Mouse (Mus musculus): ENCODE results near the gene Rap1gap.

Gene Rap1gap

DNA sequence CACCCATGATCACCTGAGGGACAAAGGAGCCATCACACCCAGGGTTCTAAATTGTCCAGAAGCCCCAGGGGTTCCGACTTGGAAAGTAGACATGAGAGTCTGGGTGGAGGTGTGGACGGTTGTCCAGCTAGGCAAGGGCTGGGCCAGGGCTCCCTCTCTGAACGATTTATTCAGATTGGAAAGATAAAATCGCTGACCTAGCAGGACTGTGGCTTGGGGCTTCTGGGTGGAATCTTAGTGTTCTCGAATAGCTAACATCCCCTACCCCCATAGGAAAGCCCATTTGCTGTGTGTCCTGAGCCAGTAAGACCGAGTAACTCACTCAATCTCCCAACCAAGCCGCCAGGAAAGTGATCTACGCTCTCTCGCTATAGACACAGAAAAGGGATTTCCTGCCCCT, 85.2 kb downstream of the Rap1gap start:
- DNase-seq: no peak

DNA sequence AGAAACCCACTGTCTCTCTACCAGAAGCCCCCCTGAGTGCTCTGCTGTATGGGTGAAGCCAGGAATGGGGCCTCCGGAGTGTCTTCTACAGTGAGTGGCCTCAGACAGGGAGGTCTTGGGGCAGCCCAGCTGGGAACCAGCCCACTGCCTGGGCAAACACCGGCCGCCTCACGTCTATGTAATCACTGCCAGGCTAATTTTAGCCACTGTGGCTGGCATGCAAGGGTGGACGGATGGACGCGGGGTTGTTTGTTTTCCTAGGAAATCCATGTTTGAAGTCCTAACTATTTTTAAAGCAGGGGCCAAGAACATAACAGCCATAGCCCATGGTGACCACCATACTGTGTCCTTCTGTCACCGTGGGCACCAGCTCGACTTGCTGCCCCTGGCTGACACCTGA, 85.6 kb downstream of the Rap1gap start:
- DNase-seq: no peak

DNA sequence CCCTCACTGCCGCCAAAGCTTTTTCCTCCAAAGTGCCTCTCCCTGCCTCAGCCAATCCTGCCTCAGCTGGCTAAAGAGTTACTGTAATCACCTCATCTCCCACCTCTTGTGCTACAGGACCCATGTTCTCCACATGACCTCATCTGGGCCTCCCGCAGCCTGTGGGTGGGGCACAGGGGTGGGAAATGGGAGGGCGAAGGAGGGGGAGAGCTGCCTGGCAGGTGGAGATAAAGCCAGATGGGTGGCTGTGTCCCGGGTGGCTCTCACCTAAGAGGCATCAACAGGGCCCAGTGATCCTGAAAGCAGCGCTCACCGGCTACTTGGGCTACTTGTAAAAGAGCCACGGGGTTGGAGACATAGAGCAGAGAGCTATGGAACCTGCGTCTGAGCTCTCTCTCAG, 86.8 kb downstream of the Rap1gap start:
- no peak for DNase-seq

DNA sequence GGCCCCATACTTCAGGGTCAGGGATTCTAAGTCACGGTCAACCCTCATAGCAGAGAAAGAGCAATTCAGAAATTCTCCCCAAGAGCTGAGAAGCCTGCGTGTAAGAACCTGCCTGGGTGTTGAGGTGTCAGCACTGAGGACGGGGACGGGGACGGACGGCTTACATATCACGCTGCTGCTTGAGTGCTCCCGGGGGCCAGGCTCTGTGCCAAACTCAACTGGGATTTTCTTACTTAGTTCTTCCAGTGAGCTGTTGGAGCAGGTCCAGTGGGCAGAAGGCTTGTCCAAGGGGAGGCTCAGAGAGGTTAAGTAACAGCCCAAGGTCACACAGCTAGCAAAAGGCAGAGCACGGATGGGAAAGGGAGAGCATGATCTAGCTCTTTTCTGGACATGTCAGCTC, 87.2 kb downstream of the Rap1gap start:
- DNase-seq: peak; percentile 84

DNA sequence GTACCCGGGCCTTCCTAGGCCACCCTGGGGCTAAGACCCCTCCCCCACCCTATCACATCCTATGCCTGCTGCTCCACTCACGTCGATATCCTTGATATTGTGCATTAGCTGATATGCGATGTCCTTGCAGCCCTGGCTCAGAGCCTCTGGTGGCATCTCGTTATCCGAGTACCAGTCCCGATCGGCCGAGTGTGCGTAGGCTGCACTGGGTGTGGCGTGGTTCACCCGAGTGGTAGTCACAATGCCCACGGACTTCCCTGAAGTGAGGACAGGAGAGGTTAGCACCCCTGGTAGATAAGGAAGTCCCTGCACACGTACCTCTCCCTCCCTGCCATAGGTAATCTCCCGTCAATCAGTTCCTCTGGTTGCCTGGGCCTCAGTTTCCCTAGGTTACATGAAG, 87.9 kb downstream of the Rap1gap start:
- DNase-seq: no peak

DNA sequence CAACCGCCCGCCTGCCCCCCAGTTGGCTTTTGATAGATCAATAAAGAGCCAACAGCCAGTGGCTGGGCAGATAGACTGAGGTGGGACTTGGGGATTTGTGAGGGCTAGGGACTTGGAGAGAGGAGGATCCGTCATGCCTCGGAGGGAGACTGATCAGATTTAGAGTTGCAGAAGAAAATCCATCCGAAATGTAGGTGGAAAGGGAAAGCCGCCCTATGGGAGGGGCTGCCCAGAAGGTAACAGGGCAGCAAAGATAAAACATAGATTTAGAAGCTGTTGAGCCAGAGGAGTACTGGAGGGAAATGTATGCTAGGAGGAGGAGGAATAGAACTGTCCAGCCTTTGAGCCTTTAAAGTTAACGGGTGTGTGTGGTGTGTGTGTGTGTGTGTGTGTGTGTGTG, 88.7 kb downstream of the Rap1gap start:
- no peak for DNase-seq

DNA sequence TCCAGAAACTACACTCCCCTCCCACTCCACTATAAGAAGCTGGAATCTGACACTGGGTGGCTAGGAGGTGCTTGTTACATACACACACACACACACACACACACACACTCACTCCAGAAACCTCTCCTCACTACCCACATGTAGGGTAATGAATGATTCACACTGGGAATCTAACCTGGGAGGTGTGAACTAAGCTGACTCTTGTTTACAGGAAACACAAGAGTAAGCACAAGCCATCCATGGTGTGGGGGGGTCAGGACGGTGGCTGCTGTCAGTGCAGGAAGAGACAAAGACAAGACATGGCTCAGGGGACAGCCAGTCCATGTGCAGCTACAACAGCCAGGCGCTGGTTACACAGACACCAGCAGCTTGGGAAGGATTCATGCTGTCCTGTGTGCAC, 89.9 kb downstream of the Rap1gap start:
- DNase-seq: peak; percentile 61

DNA sequence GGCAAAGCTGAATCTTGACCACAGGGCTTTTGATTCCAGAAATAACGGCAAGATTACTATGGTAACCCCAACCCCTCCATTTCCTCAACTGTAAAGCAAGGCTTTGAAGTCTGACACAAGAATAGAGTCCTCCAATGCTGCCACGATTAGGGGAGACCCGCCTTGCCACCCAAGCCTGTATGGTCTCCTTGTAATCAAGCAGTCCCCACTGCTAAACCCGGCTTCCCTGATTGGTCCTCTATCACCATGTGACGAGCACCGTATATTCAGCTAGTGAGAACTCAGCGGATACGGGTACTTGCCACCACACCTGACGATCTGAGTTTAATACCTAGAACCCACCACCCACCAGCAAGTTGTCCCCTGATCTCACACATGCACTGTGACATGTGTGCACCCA, 98.4 kb downstream of the Rap1gap start:
- no peak for DNase-seq

DNA sequence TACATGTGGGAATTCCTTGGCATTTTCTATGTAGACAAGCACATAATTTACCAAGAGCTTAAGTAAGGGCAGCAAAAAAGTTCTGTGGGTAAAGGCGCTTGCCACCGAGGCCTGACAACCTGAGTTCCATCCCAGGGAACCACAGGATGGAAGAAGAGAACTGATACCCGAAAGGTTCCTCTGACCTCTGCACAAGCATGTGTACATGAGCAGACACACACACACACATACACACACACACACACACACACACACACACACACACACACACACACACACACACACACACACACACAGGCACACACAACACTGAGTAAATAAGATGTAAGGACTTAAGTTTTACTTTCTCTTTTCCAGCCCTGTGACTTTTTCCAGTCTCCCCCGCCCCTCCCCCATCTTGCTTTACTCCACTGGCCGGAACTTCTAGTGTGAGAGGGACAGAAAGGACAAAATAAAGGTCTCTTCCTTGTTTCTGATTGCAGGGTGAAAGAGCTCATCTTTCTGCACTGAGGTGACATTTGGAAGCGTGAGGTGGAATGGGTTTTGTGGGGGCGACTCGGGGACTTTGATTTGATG, 99.5 kb downstream of the Rap1gap start:
- peak; percentile 60 for DNase-seq

DNA sequence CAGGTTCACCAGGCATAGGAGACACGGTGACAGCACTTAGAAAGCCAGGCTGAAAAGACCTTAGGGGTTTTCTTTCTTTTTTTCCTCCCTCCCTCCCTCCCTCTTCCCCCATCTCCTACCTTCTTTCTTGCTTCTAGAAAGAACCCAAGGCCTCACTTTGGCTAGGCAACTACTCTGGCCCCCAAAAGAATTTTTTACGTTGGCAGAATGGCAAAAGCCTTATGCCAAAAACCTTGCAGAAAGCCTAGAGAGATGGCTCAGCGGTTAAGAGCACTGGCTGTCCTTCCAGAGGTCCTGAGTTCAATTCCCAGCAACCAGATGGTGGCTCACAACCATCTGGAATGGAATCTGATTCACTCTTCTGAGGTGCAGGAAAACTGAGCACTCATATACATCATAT, 100.1 kb downstream of the Rap1gap start:
- no peak for DNase-seq

DNA sequence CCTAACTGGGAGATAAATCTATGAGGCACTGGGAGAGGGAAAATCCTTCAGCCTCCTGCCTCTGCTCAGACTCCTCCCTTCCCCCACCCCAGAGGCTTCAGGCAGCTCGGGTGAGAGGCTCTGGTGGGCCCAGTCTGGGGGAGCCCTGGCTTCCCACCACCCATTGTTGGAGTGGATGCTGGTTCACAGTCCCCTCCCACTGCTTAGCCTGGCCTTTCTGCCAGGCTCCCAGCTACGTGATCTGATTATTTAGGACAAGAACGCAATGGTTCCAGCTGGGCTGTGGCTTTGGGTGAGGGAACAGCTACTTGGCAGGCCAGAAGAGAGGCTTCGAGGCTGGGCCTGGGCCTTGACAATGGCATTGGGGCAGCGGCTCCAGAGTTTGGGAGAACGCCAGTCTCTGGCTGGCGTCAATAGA, 101.0 kb downstream of the Rap1gap start:
- DNase-seq: no peak

DNA sequence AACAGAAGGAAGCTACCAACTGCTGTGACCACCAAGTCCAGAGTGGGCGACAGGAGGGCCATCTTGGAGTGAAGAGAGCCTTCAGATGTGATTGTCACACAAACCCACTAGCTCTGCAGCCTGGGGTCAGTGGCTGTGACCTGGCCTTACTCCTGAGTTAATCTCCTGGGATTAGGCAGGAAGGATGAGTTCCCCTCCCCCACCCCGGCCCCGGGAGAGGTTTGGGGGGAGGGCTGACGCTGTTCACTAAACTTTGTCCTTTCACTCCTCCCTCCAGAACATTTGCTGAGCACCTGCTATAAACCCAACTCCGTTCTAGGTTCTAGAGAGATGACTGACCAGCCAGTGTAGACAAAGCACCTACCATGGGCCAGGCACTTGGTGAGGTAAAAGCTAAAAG, 101.8 kb downstream of the Rap1gap start:
- DNase-seq: peak; percentile 56

DNA sequence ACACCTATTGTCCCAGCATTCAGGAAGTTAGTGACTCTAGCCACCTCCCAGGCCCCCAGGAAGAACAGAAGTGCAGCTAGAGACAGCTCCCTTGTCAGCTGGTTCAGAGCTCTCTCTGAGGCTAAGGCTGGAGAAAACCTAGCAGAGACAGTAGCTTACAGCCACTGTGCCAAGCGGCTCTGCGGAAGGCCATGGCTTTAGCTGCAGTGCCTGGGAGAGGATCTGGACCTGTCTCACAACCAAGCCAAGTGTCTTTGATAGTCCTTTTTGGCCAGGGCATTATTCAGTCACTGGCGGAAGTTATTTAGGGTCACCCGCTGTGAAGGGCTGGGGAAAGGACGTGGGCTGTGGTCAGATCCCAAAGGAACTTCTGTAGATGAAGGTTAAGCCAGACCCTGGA, 103.9 kb downstream of the Rap1gap start:
- no peak for DNase-seq

DNA sequence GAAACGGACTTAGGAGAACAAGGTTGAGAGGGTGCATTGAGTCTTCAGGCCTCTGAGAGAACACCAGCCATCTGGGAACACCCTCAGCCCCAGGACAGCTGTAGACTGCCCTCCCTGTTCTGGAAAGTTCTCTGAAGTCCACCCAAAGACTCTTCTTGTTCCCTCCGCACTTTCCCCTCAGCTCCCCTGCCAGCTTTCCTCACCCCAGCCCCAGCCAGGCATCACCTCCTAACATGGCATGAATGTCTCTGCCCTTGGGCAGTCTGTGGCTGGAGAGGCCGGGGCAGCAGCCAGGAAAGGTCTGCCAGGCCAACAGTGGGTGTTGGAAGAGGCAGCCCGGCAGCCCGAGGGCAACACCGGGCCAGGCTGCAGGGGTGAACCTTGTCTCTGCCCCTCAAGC, 104.3 kb downstream of the Rap1gap start:
- DNase-seq: no peak

DNA sequence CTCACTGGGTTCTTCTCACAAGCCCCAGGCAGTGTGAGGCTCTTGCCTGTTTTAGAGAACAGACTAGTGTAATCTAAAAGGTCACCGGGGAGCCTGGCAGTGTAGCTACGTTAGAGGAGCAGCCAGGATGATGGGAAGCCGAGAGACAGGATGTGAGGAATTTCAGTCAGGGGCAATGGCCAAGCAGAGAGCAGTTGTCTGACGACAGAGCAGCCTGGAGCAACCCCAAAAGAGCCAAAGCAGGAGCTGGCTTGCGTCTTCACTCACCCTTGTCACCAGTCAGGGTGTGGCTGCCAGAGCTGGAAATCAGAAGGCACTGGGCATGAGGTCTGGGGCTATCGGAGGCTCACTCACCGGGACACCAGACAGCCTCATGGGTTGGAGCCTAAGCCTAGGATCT, 105.1 kb downstream of the Rap1gap start:
- DNase-seq: no peak

DNA sequence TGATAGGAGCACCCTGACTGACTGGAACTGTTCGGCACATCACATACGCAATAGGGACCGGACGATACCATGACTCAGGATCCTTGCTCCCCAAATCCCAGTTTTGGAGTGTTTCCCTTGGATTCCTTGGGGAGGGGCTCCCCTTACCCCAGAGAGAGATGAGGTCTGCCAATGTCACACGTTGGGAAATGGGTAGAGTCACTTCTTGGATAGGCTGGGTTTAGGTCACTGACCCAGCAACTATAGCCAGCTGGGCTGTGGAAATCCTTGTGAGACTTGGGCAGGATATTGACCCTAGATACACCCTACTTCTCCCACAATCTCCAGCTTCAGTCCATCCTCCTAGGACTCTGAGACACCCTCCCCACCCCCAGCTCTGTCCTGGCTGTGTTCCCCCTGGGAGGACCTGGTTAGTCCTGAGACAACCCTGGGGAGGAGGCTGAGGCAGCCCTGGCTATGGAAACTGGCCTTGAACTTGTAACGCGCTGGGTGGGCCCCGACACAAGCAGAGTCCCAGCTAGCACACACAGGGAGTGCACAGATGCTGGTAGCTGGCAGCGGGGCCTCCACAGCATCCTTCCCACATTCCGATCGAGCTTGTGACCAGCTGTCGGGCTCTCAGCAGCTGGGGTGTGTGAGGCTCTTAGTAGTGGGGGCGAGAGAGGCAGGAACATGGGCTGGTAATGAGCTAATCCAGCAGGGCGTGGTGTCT, 106.5 kb downstream of the Rap1gap start:
- no peak for DNase-seq

DNA sequence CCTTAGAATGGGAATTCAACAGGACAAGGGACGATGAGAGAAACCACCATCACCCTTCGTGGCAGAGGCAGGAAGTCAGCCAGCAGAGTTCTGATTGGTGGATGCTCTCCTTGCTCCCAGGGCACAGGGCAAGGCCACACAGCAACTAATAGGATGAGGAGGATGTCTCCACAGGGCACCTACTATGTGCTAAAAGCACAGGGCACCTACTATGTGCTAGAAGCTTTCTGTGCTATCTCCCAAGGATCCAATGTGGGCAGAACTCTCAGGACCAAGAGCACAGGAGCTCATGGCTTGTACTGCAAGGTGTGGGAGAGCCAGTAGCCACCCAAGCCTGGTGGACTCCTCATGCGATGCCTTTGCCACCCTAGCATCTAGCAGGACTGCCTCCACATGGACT, 107.2 kb downstream of the Rap1gap start:
- DNase-seq: no peak

DNA sequence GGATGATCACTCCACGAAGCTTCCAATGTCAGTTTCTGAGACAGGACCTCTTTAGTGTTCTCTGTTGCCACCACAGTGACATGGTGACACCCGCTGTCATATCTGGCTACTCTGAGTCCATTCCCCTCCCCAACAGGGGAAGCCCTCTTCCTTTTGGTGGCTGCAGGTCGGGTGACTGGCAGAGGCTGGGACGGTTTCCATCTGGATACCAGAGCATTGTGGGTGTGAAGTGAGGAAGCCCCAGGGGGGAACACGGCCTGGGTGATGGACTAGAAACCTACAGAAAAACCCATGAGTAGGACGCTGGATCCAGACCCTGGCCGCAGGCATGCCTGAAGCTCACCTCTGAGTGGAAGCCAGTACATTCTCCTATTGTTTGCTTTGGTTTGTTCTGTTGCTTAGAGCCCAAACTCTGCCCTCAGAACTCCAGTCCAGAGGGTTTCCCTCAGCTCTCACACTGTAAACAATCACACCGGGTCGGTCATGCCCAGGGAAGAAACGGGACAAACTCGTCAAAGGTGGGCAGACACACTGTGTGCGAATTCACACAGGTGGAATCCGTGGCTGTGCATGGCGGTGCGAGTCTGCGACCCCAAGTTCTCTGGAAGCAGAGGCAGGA, 108.0 kb downstream of the Rap1gap start:
- DNase-seq: no peak

DNA sequence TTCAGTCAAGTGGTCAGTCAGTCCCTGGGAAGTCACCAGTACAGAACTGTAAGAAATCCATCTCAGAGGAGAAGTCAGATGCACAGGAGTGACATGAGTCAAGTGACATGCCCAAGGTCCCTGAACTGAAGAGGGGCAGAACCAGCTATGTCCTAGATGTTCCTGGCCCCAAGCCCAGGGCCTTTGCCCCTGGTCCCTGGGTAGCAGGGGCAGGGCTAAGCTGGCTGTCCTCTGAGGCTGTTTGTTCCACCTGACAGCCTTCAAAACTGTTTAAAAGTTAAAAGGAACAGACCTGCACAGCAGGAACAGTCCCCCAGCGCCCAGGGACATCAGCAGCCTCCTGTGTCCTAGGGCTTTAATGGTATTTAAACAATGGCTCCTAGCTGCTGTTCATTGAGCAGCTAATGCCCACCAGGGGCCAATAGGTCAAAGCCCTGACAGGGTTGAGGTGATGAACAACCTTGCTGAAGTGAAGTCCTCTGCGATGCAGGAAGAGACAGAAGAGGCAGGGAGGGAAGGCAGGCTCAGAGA, 108.9 kb downstream of the Rap1gap start:
- DNase-seq: peak; percentile 86

DNA sequence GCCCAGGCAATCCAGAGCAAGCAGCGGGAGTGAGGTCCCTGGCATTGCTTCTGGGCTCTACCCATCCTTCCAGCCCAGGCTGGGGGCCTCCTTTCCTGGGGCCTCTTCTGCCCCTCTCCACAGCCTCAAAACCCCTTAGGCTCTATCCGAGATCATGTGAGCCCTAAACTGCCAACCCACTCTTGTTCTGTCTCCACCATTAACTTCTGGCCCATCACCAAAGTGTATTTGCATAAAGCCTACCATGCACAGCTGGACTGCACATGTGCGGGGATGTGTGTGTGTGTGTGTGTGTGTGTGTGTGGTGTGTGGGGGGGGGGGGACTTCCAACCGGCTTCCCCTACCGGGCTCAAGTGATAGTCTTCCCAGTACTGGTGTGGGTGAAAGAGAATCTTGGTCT, 109.5 kb downstream of the Rap1gap start:
- DNase-seq: no peak

DNA sequence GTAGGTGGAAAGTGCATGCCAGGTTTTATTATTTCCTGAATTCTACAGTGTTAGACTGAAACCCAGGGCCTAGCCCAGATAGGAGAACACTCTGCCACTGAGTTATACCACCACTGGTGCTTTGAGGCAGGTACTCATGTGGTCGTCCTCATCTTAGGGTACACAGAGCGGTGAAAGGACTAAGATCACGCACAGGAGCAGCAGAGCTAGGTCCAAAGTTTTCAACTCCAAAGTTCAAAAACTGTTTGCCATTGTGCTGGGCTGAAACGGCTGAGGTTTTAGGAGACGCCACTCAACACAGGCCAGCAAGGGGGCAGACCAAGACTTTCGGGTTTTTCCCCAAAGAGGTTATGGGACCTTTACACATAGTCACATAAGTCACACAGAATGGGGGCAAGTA, 110.0 kb downstream of the Rap1gap start:
- DNase-seq: peak; percentile 55

DNA sequence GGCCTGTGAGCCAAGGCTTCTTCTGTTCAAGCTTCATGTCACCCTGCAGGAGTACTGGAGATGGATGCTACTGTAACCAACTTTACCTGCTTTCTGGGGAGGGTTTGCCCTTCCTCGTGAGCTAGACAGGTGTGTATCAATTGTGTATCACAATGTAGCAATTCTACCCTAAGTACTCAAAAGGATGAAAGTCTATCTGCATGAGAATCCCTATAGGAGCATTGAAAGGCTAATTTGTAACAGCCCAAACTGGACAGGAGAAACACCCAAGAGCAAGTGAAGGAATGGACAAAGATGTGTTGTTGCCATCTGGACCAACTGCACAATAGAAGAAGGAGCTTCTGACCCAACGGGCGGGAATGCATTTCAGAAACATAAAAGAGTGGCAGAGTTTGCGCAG, 113.3 kb downstream of the Rap1gap start:
- DNase-seq: no peak

DNA sequence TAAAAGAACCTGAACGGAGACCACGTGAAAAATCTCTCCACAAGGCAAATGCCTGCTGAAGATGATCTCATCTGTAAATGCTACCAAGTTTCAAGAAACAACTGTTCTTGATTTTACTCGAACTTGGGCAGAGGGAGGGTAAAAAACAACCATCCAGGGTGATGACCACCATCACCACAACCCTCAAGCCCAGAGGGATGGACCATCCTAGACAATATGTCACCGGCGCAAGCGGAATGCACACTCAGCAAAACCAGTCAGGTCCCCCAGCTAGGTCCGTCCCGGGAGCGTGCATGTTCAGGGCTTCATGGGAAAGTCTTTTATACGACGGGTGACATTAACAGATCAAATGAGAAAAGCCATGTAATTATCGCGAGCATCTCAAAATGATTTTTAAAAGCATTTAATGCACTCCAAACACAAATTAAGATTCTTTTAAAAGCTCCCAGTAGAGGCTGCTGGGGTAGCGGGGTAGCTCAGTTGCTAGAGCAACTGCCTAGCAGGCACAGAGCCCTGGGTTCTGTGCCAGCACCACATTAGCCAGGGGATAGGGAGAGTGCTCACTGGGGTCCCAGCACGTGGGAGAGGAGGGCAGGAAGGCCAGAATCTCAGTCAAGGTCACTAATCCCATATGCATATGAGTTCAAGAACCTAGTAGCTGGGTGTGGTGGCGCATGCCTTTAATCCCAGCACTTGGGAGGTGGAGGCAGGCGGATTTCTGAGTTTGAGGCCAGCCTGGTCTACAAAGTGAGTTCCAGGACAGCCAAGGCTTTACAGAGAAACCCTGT, 114.1 kb downstream of the Rap1gap start:
- DNase-seq: no peak

Data from kidney, postnatal 14 days (tissue).